Mouse (Mus musculus) hindbrain, embryonic 14.5 days (tissue): ENCODE results near the gene Tnfrsf8. TPM values are rescaled to one million over a fixed set of nuclear protein-coding genes. Genes with fewer than 3 reads are reported as not detected.

ENCODE experiments used
- ATAC-seq: fragments of 200-750 bp; cut with Nextera tagmentation; 2 replicates; pipeline ENCODE4 v1.8.0; 2017; ENCODE audit warnings: moderate number of reproducible peaks, mild to moderate bottlenecking, moderate TSS enrichment, moderate library complexity; ENCODE audit not compliant: low FRiP score
- DNase-seq: peaks from one replicate; pipeline ENCODE4 v3.0.0-alpha.2; 2015; ENCODE audit warnings: low spot score
- H3K27ac ChIP-seq: fragments of 300-500 bp; sonication (generic); 2 replicates; pipeline ENCODE4 v1.5.1; 2014; ENCODE audit warnings: mild to moderate bottlenecking, moderate library complexity
- H3K27me3 ChIP-seq: fragments of 300-500 bp; sonication (generic); 2 replicates; pipeline ENCODE4 v1.6.1; 2014; ENCODE audit warnings: mild to moderate bottlenecking, low read length, mixed read lengths; ENCODE audit not compliant: control insufficient read depth, insufficient read depth
- H3K36me3 ChIP-seq: fragments of 300-500 bp; sonication (generic); replicated peaks from 2 replicates; pipeline ENCODE4 v1.6.1; 2014; ENCODE audit not compliant: control insufficient read depth, insufficient read depth
- H3K4me1 ChIP-seq: fragments of 300-500 bp; sonication (generic); replicated peaks from 2 replicates; pipeline ENCODE4 v1.6.1; 2014; ENCODE audit warnings: antibody characterized with exemption, low read length, mixed read lengths; ENCODE audit not compliant: control insufficient read depth, insufficient read depth
- H3K4me2 ChIP-seq: fragments of 300-500 bp; sonication (generic); replicated peaks from 2 replicates; pipeline ENCODE4 v1.6.1; 2014; ENCODE audit warnings: mild to moderate bottlenecking, moderate library complexity
- H3K4me3 ChIP-seq: fragments of 300-500 bp; sonication (generic); replicated peaks from 2 replicates; pipeline ENCODE4 v1.5.1; 2014; ENCODE audit warnings: mild to moderate bottlenecking, low read length
- H3K9ac ChIP-seq: fragments of 300-500 bp; sonication (generic); 2 replicates; pipeline ENCODE4 v1.6.1; 2014
- H3K9me3 ChIP-seq: fragments of 300-500 bp; sonication (generic); 2 replicates; pipeline ENCODE4 v1.6.1; 2016; ENCODE audit warnings: low read length; ENCODE audit not compliant: control insufficient read depth
- WGBS: fragments of 180-500 bp; shearing (Covaris S2); extraction: QIAGEN DNeasy Blood & Tissue Kit; methylation state at CpG from one replicate; pipeline ENCODE4 v1.1.7; 2014; 5-methylcytosine and 5-hydroxymethylcytosine counted together
- polyA plus RNA-seq: library from polyadenylated mRNA; unstranded; fragments of >200 nt; fragmentation: Nextera tagmentation; extraction: Ambion mirVana; gene quantifications from 2 replicates; pipeline ENCODE4 v1.2.1, GENCODE M21; 2014

The Tnfrsf8 gene
- polyA plus RNA-seq, 1 experiment from 2014 or later = 0.28 TPM

DNA sequence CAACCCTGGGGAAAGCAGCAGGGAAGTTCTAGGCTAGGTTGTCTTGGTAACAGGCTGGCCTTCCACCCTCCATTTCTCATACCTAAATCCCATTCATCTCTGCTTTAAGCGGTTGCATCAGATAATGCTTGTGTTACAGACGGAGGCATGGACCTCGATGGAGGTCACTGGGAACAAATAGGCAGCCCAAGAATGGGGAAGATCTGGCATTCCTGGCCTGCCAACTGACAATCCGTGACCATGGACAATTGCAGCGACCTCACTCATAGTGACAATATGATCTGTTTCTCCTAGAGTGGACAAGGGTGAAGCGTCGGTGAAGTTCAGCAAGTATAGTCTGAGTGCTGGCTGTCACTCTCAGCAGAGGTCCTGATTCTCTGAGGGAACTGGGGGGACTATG lies 16.1 kb downstream of the Tnfrsf8 start:
- Histone ChIP-seq H3K27me3 (no peaks in the 10 kb centered on the region), H3K36me3 (no peaks in the 10 kb centered on the region), H3K4me1 (no peaks in the 10 kb centered on the region), H3K9ac (no peak overlapping the region), H3K4me2 (no peak overlapping the region), H3K27ac (no peak overlapping the region), H3K9me3 (no peaks in the 10 kb centered on the region), H3K4me3 (no peak overlapping the region)
- WGBS = 78% methylated on average over 7 of the region's 7 CpGs
- DNase-seq (no peak), ATAC-seq (no peak)

- ATAC-seq (0 out of 2 replicates have a peak, but pooled peaks have one; percentile 57), DNase-seq (peak; percentile 78)
- WGBS = 52% methylated on average over 5 of the region's 5 CpGs
- Histone ChIP-seq H3K27ac (no peak overlapping the region), H3K4me2 (no peak overlapping the region), H3K9ac (no peak overlapping the region), H3K27me3 (no peaks in the 10 kb centered on the region), H3K4me3 (no peak overlapping the region), H3K9me3 (no peaks in the 10 kb centered on the region), H3K4me1 (no peaks in the 10 kb centered on the region), H3K36me3 (no peaks in the 10 kb centered on the region)
Measured at GRCm38 (mm10) chr4:145295589-145296300, 19.2 kb downstream of the Tnfrsf8 start.

DNA sequence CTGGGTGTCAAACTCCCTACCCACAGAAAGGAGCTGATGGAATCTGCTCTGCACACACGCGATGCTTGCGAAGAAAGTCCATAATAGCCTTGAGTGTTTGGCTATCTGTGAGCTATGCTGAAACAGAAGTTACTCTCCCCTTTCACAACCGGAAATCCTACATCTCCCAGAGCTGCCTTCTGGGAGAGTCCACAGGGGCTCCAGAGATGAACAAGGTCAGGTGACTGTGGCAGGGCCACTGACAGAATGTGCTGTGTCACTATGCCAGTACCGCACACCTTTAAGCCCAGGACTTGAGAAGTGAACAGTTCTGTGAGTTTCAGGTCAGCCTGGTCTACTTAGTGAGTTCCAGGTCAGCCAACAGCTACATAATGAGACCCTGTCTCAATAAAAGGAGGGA lies 20.4 kb downstream of the Tnfrsf8 start:
- ATAC-seq (no peak), DNase-seq (no peak)
- no peak overlapping the region for H3K9ac ChIP-seq
- 90% methylated on average over 5 of the region's 5 CpGs for WGBS
- H3K36me3 ChIP-seq = no peaks in the 10 kb centered on the region
- H3K4me3 ChIP-seq = no peak overlapping the region
- no peak overlapping the region for H3K4me2 ChIP-seq
- H3K9me3 ChIP-seq = no peaks in the 10 kb centered on the region
- H3K4me1 ChIP-seq = no peaks in the 10 kb centered on the region
- no peaks in the 10 kb centered on the region for H3K27me3 ChIP-seq
- H3K27ac ChIP-seq = no peak overlapping the region

GRCm38 (mm10) chr4:145286369-145287120 lies 28.4 kb downstream of the Tnfrsf8 start:
- no peak overlapping the region for H3K27ac ChIP-seq
- WGBS = 53% methylated on average over 4 of the region's 4 CpGs
- no peaks in the 10 kb centered on the region for H3K27me3 ChIP-seq
- no peak overlapping the region for H3K4me2 ChIP-seq
- no peak overlapping the region for H3K9ac ChIP-seq
- H3K9me3 ChIP-seq = no peaks in the 10 kb centered on the region
- H3K36me3 ChIP-seq = no peaks in the 10 kb centered on the region
- DNase-seq = peak; percentile 89
- H3K4me3 ChIP-seq = no peak overlapping the region
- H3K4me1 ChIP-seq = no peaks in the 10 kb centered on the region
- peak; percentile 81; the same call in 1 of the 2 replicates for ATAC-seq

- ATAC-seq (no peak), DNase-seq (no peak)
- H3K4me3 ChIP-seq = no peak overlapping the region
- H3K9ac ChIP-seq = no peak overlapping the region
- H3K4me2 ChIP-seq = no peak overlapping the region
- H3K9me3 ChIP-seq = no peaks in the 10 kb centered on the region
- no peaks in the 10 kb centered on the region for H3K27me3 ChIP-seq
- no peak overlapping the region for H3K27ac ChIP-seq
- WGBS = 95% methylated on average over 4 of the region's 4 CpGs
- no peaks in the 10 kb centered on the region for H3K36me3 ChIP-seq
- H3K4me1 ChIP-seq = no peaks in the 10 kb centered on the region
Measured at GRCm38 (mm10) chr4:145284675-145285074, 30.3 kb downstream of the Tnfrsf8 start.

DNA sequence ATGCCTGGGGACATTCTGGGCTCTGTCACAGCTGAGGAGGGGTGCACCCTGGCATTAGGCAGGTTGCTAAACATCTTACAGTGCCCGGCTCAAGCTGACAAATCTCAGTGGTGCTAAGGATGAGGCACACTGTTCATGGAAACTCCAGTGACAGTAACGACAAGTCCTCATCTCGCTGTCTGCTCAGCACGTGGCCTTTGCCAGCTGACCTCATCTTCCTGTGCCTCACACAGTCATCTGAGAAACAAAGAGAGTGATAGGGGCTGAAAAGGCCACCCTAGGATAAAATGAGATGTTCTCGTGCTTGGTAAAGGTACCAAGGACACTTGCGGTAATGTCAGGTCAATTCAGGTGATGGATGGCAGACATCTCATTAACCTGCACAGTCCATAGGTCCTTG lies 31.5 kb downstream of the Tnfrsf8 start:
- ATAC-seq = no peak
- no peak overlapping the region for H3K9ac ChIP-seq
- H3K9me3 ChIP-seq = no peaks in the 10 kb centered on the region
- no peak for DNase-seq
- no peak overlapping the region for H3K27ac ChIP-seq
- H3K36me3 ChIP-seq = no peaks in the 10 kb centered on the region
- no peak overlapping the region for H3K4me2 ChIP-seq
- no peaks in the 10 kb centered on the region for H3K4me1 ChIP-seq
- no peak overlapping the region for H3K4me3 ChIP-seq
- WGBS = 75% methylated on average over 6 of the region's 6 CpGs
- no peaks in the 10 kb centered on the region for H3K27me3 ChIP-seq

GRCm38 (mm10) chr4:145280966-145281365 lies 34.0 kb downstream of the Tnfrsf8 start:
- no peaks in the 10 kb centered on the region for H3K36me3 ChIP-seq
- DNase-seq = no peak
- no peak overlapping the region for H3K4me2 ChIP-seq
- no peaks in the 10 kb centered on the region for H3K9me3 ChIP-seq
- H3K9ac ChIP-seq = no peak overlapping the region
- H3K4me3 ChIP-seq = no peak overlapping the region
- H3K4me1 ChIP-seq = no peaks in the 10 kb centered on the region
- no peak for ATAC-seq
- no peaks in the 10 kb centered on the region for H3K27me3 ChIP-seq
- no peak overlapping the region for H3K27ac ChIP-seq
- 88% methylated on average over 6 of the region's 6 CpGs for WGBS

DNA sequence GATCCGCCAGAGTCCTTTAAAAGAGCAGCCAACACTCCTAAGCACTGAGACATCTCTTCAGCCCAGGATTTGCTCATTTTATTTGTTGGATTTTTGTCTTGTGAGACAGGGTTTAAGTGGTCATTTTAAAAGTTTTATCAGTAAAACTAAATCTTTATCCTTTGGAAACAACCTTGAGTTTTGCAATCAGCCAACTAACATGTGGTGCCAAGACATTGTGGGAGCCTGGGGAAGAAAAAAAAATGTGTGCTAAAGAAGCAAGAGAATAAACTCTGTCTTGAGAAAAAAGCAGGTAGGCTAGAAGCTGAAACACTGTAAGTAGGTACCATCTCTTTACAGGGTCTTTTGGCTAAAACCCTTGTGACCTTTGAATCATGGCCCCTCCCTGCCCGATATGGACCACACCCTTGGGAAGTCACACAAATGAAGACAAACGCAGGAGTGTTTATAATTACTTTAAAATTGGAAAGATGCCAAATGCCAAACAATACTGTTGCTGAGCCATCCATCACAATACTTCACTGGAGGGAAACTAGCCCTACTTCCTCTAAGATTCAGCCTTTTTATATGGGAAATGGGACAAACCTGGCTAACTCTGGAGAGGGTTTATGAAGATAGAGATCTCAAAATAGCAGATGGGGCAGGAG lies 36.1 kb downstream of the Tnfrsf8 start:
- no peak overlapping the region for H3K4me2 ChIP-seq
- 70% methylated on average over 3 of the region's 3 CpGs for WGBS
- H3K27me3 ChIP-seq = no peaks in the 10 kb centered on the region
- no peaks in the 10 kb centered on the region for H3K36me3 ChIP-seq
- H3K4me3 ChIP-seq = no peak overlapping the region
- no peak overlapping the region for H3K27ac ChIP-seq
- no peak for ATAC-seq
- H3K9me3 ChIP-seq = no peaks in the 10 kb centered on the region
- DNase-seq = no peak
- H3K9ac ChIP-seq = no peak overlapping the region
- no peaks in the 10 kb centered on the region for H3K4me1 ChIP-seq

DNA sequence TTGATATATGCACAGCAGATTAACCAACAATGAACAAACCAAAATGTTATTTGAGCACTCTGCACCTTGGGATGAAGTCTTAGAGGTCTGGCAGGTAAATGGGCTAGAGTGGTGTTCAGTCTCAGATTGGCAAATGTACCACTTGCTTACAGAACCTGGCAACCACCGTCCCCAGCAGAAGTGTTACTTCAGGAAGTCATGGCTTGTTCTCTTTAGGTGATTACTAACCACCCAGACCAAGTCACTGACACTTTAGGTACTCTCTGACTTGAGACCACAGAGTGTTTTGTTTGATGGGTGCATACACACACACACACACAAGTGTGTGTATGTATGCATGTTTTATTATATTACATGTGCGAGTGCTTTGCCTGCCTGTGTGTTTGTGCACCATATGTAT lies 36.7 kb downstream of the Tnfrsf8 start:
- H3K27ac ChIP-seq = no peak overlapping the region
- H3K27me3 ChIP-seq = no peaks in the 10 kb centered on the region

More for the DNA sequence above, 36.7 kb downstream of the Tnfrsf8 start:
- no peaks in the 10 kb centered on the region for H3K36me3 ChIP-seq
- no peak overlapping the region for H3K4me3 ChIP-seq
- H3K9me3 ChIP-seq = no peaks in the 10 kb centered on the region
- no peak for ATAC-seq
- no peak for DNase-seq
- H3K4me2 ChIP-seq = no peak overlapping the region
- WGBS = 94% methylated on average over 2 of the region's 2 CpGs
- H3K4me1 ChIP-seq = no peaks in the 10 kb centered on the region
- no peak overlapping the region for H3K9ac ChIP-seq
